Mouse (Mus musculus) liver, postnatal 0 days (tissue): Measurements from ENCODE around the gene Ttll12. TPM values are rescaled to one million over a fixed set of nuclear protein-coding genes. Genes with fewer than 3 reads are reported as not detected.

Source experiments
- ATAC-seq: fragments of 200-750 bp; cut with Nextera tagmentation; 2 replicates; pipeline ENCODE4 v1.8.0; 2017; ENCODE audit warnings: mild to moderate bottlenecking, moderate library complexity
- DNase-seq: peaks from one replicate; pipeline ENCODE4 v3.0.0-alpha.2; 2016
- H3K27ac ChIP-seq: fragments of 300-500 bp; sonication (generic); 2 replicates; pipeline ENCODE4 v1.5.1; 2014; ENCODE audit warnings: antibody characterized with exemption, moderate library complexity, mild to moderate bottlenecking, low read depth
- H3K27me3 ChIP-seq: fragments of 300-500 bp; sonication (generic); 2 replicates; pipeline ENCODE4 v1.6.1; 2014; ENCODE audit warnings: low read length, control low read depth, mixed read lengths; ENCODE audit not compliant: insufficient read depth
- H3K36me3 ChIP-seq: fragments of 300-500 bp; sonication (generic); replicated peaks from 2 replicates; pipeline ENCODE4 v1.6.1; 2014; ENCODE audit warnings: mild to moderate bottlenecking, control low read depth, low read length, moderate library complexity, mixed read lengths; ENCODE audit not compliant: insufficient read depth
- H3K4me1 ChIP-seq: fragments of 300-500 bp; sonication (generic); 2 replicates; pipeline ENCODE4 v1.6.1; 2014; ENCODE audit warnings: antibody characterized with exemption, mild to moderate bottlenecking, control low read depth; ENCODE audit not compliant: insufficient read depth
- H3K4me2 ChIP-seq: fragments of 300-500 bp; sonication (generic); 2 replicates; pipeline ENCODE4 v1.6.1; 2014; ENCODE audit warnings: low read depth, mild to moderate bottlenecking, low read length, moderate library complexity, mixed read lengths
- H3K4me3 ChIP-seq: fragments of 300-500 bp; sonication (generic); 2 replicates; pipeline ENCODE4 v1.5.1; 2014; ENCODE audit warnings: low read depth, low read length
- H3K9ac ChIP-seq: fragments of 300-500 bp; sonication (generic); replicated peaks from 2 replicates; pipeline ENCODE4 v1.6.1; 2014; ENCODE audit warnings: mild to moderate bottlenecking, moderate library complexity
- H3K9me3 ChIP-seq: fragments of 300-500 bp; sonication (generic); 2 replicates; pipeline ENCODE4 v1.6.1; 2016; ENCODE audit warnings: mild to moderate bottlenecking, control low read depth, low read length, mixed read lengths
- CTCF ChIP-seq: sonication (generic); IDR thresholded peaks from 2 replicates; pipeline ENCODE4 v1.5.1; 2016; ENCODE audit warnings: antibody characterized with exemption, low read depth
- EP300 ChIP-seq: IDR thresholded peaks from 2 replicates; pipeline ENCODE4 v1.6.1; 2016; ENCODE audit warnings: antibody characterized with exemption, low read depth, mild to moderate bottlenecking
- WGBS: fragments of 180-500 bp; shearing (Covaris S2); extraction: QIAGEN DNeasy Blood & Tissue Kit; methylation state at CpG from one replicate; pipeline ENCODE4 v1.1.7; 2014; ENCODE audit not compliant: insufficient replicate concordance; 5-methylcytosine and 5-hydroxymethylcytosine counted together
- polyA plus RNA-seq: library from polyadenylated mRNA; unstranded; fragments of >200 nt; fragmentation: Nextera tagmentation; extraction: Ambion mirVana; gene quantifications from 2 replicates; pipeline ENCODE4 v1.2.1, GENCODE M21; 2015

Ttll12 gene
- polyA plus RNA-seq, 1 experiment from 2014 or later: 12.9 TPM

GRCm38 (mm10) chr15:83607115-83607802, 12.3 kb upstream of the Ttll12 start:
- Histone ChIP-seq H3K36me3 (no peaks in the 10 kb centered on the region), H3K9ac (0 out of 2 replicates have a peak overlapping the region, but pooled peaks have one; percentile 17), H3K9me3 (no peaks in the 10 kb centered on the region), H3K4me1 (peaks cover 21% of the 10 kb centered on the region), H3K27me3 (no peaks in the 10 kb centered on the region), H3K27ac (0 out of 2 replicates have a peak overlapping the region, but pooled peaks have one; percentile 9), H3K4me3 (no peak overlapping the region), H3K4me2 (peak overlapping the region; percentile 54)
- DNase-seq: peak; percentile 86
- TF ChIP-seq CTCF: peak; percentile 98
- TF ChIP-seq EP300: no peak
- 41% methylated on average over 15 of the region's 15 CpGs for WGBS
- ATAC-seq: peak; percentile 75

DNA sequence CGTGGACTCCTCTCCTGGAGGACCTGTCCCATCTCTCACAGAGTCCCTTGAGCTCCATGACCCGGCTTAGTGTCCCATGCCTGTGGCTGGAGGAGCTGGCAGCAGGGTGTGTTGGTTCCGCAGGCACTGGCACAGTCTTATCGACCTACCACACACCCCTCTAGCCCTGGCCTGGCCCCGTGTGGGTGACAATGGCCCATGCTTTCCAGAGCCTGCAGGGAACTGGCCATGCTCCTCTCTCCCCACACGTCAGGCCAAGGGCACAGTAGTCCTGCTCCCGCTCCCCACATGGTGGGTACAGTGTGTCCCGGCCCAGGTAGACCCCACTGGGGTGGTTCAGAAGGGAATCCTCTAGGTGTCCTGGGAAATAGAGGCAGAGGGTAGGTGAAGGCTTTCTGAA, 11.7 kb upstream of the Ttll12 start:
- peak overlapping the region; percentile 54 for H3K4me2 ChIP-seq
- H3K9me3 ChIP-seq: no peaks in the 10 kb centered on the region
- 0 out of 2 replicates have a peak overlapping the region, but pooled peaks have one; percentile 17 for H3K9ac ChIP-seq
- DNase-seq: peak; percentile 68
- ATAC-seq: peak; percentile 84
- TF ChIP-seq EP300 (peak; percentile 29; the same call in 1 of the 2 replicates), CTCF (peak; percentile 28)
- no peaks in the 10 kb centered on the region for H3K36me3 ChIP-seq
- no peak overlapping the region for H3K4me3 ChIP-seq
- peaks cover 21% of the 10 kb centered on the region for H3K4me1 ChIP-seq
- 0 out of 2 replicates have a peak overlapping the region, but pooled peaks have one; percentile 9 for H3K27ac ChIP-seq
- no peaks in the 10 kb centered on the region for H3K27me3 ChIP-seq
- WGBS: 66% methylated on average over 8 of the region's 8 CpGs

DNA sequence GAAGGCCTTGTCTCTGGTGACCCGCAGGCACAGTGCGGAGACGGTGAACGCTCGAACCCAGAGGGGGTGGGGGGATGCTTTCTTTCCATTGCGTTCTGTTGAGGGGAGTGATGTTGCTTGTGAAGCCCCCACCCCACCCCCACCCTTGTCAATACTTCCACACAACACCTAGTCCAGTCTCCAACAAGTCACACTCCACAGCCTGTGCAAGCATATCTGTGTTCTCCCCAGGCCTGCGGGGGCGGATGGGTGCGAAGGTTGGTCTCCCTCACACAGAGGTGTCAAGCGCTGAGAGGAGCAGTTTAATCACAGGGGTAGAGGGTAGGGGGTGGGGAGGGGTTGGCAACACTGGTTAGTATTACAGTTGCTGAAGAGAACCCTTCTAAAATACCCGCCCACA, 11.3 kb upstream of the Ttll12 start:
- Histone ChIP-seq H3K27me3 (no peaks in the 10 kb centered on the region), H3K9ac (no peak overlapping the region), H3K4me2 (0 out of 2 replicates have a peak overlapping the region, but pooled peaks have one; percentile 54), H3K36me3 (no peaks in the 10 kb centered on the region), H3K27ac (0 out of 2 replicates have a peak overlapping the region, but pooled peaks have one; percentile 34), H3K4me3 (no peak overlapping the region), H3K4me1 (peaks cover 23% of the 10 kb centered on the region), H3K9me3 (no peaks in the 10 kb centered on the region)
- 0 out of 2 replicates have a peak, but pooled peaks have one; percentile 20 for ATAC-seq
- no peak for TF ChIP-seq CTCF
- TF ChIP-seq EP300: no peak
- DNase-seq: no peak
- 84% methylated on average over 11 of the region's 11 CpGs for WGBS

- Histone ChIP-seq H3K27me3 (no peaks in the 10 kb centered on the region), H3K9ac (no peak overlapping the region), H3K36me3 (no peaks in the 10 kb centered on the region), H3K9me3 (no peaks in the 10 kb centered on the region), H3K4me2 (no peak overlapping the region), H3K4me1 (peaks cover 25% of the 10 kb centered on the region), H3K27ac (no peak overlapping the region), H3K4me3 (no peak overlapping the region)
- DNase-seq (no peak), ATAC-seq (no peak)
- WGBS: 90% methylated on average over 7 of the region's 7 CpGs
- TF ChIP-seq CTCF: no peak
- TF ChIP-seq EP300: no peak
These were observed 8.5 kb upstream of the Ttll12 start for GRCm38 (mm10) chr15:83603426-83603825.

DNA sequence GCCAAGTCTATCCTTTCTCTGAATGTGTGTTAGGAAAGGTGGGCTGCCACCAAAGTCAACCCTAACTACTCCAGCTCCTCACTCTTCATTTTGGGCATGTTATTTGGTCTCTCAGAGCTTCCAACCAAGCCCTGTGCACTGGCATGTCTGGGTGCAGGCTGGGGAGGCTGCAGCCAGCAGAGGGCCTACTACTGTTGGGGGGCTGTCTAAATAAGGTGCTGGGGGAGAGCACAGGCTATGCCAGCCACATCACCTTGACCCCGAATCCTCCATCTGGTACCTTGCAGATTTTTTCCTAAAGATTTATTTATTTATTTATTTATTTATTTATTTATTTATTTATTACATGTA, 8.1 kb upstream of the Ttll12 start:
- ATAC-seq: no peak
- H3K9me3 ChIP-seq: no peaks in the 10 kb centered on the region
- no peak overlapping the region for H3K4me2 ChIP-seq
- no peaks in the 10 kb centered on the region for H3K27me3 ChIP-seq
- H3K4me3 ChIP-seq: no peak overlapping the region
- no peak overlapping the region for H3K9ac ChIP-seq
- DNase-seq: no peak
- no peaks in the 10 kb centered on the region for H3K36me3 ChIP-seq
- H3K27ac ChIP-seq: peak overlapping the region; percentile 64
- 78% methylated on average over 1 of the region's 1 CpGs for WGBS
- H3K4me1 ChIP-seq: peaks cover 25% of the 10 kb centered on the region
- TF ChIP-seq EP300: no peak
- peak; percentile 42 for TF ChIP-seq CTCF

GRCm38 (mm10) chr15:83602372-83603045, 7.6 kb upstream of the Ttll12 start:
- H3K4me3 ChIP-seq: no peak overlapping the region
- peak; percentile 48 for DNase-seq
- no peaks in the 10 kb centered on the region for H3K36me3 ChIP-seq
- 43% methylated on average over 13 of the region's 13 CpGs for WGBS
- peaks cover 25% of the 10 kb centered on the region for H3K4me1 ChIP-seq
- H3K27me3 ChIP-seq: no peaks in the 10 kb centered on the region
- TF ChIP-seq CTCF (no peak), EP300 (no peak)
- no peak overlapping the region for H3K4me2 ChIP-seq
- H3K9ac ChIP-seq: no peak overlapping the region
- no peaks in the 10 kb centered on the region for H3K9me3 ChIP-seq
- H3K27ac ChIP-seq: peak overlapping the region; percentile 64
- peak; percentile 43; the same call in 1 of the 2 replicates for ATAC-seq
